Mouse (Mus musculus): ENCODE measurements around the gene F11r.

DNA sequence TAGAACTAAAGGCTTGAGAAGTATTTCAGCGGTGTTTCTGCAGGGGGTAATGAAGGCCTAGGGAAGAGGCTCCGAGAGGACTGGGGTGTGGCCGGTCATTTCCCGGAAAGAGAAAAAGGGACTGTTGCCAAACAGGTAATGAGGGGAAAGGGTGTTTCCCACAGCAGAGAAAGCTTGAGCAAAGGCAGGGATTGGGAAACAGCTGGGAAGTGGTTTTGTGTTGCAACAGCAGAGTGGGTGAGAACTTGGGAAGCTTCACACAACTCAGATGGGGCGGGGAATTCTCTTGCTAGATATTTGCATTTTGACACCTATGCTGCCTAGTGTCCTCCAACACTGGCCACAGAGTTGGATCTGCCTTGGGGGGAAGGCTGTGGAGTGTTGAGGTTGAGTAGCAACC lies 15.6 kb downstream of the F11r start:
- no peak for TF ChIP-seq UBTF (IDR thresholded peaks at IDR 0.05; ENCODE audit: low read depth, low read length)
- no peak for TF ChIP-seq EP300 (IDR thresholded peaks at IDR 0.05; ENCODE audit: low read length)
- TF ChIP-seq HCFC1 (IDR thresholded peaks at IDR 0.05; ENCODE audit: low read depth, low read length): no peak
- no peak for TF ChIP-seq CTCF (conservative IDR thresholded peaks at IDR 0.05 in 1 of 2, IDR thresholded peaks at IDR 0.05 in 1 of 2; ENCODE audit: low read depth in 2 of 2, low read length in 2 of 2)
- no peak for TF ChIP-seq POLR2A (IDR thresholded peaks at IDR 0.05; ENCODE audit: low read depth, low read length)
- no peak for TF ChIP-seq ZNF384 (IDR thresholded peaks at IDR 0.05; ENCODE audit: low read depth, low read length)
- TF ChIP-seq NELFE (IDR thresholded peaks at IDR 0.05; ENCODE audit: low read depth, low read length): no peak
- TF ChIP-seq POLR2AphosphoS2 (IDR thresholded peaks at IDR 0.05; ENCODE audit: low read depth, low read length): no peak
- TF ChIP-seq USF1 (IDR thresholded peaks at IDR 0.05; ENCODE audit: low read depth, low read length): no peak
- TF ChIP-seq JUN (IDR thresholded peaks at IDR 0.05; ENCODE audit: insufficient read depth, low read depth, low read length): no peak
- TF ChIP-seq CHD1 (IDR thresholded peaks at IDR 0.05; ENCODE audit: low read depth, low read length): no peak
- TF ChIP-seq E2F4 (IDR thresholded peaks at IDR 0.05; ENCODE audit: insufficient replicate concordance, low read depth, low read length): no peak
- TF ChIP-seq PAX5 (IDR thresholded peaks at IDR 0.05; ENCODE audit: low read length): no peak
